Comparison of ENCODE assay signal across 8 mouse cellular contexts in the genomic region with DNA sequence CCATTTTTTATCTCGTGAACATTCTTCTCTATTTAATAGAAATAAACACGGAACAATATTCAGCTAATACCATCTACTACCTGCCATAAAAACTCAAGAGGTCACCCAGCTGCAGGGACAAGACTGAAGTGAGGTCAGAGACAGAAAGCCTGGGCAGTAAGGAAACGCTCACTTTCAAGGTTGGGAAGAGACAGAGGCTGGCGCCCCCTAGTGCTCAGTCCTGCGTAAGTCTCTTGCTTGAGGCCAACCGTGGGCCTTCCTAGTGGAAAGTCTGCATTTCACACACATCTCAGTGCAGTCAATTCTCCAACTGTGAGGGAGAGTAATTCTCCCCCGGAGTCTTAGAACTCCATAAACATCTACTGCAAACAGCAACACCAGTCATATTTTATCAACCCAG.
DNase-seq lines count a peak whose midpoint lies in the region; TF ChIP-seq lines count a peak whose summit lies in the region.

No protein-coding gene starts in this region.

- H3K9ac ChIP-seq in CH12.LX (ENCODE audit: insufficient read depth, low read depth) = no peak overlapping the region; the same call in 1 of the 2 replicates

- no peak for TF ChIP-seq POLR2A in CH12.LX (IDR thresholded peaks at IDR 0.05; ENCODE audit: low read depth, low read length)

- H3K79me2 ChIP-seq in CH12.LX (replicated peaks; ENCODE audit: control insufficient read depth, extremely low read depth, insufficient read depth, poor library complexity, severe bottlenecking) = no peaks in the 10 kb centered on the region

- dilution Hi-C loops in CH12.LX (cut with MboI; ENCODE audit: extremely low pct_ligation_motif_present, extremely low pct_unique_long_range_greater_than_20kb, low sequenced_read_pairs) = no loop called here

- no peak overlapping the region for H3K4me3 ChIP-seq in CH12.LX (replicated peaks in 1 of 3; ENCODE audit: low read depth in 2 of 3, low read length in 2 of 3, poor library complexity in 1 of 3)

- H3K4me2 ChIP-seq in CH12.LX (ENCODE audit: insufficient read depth, low read depth, poor library complexity, severe bottlenecking) = peak overlapping the region; percentile 52

- TF ChIP-seq CTCF in CH12.LX (conservative IDR thresholded peaks at IDR 0.05 in 1 of 2, IDR thresholded peaks at IDR 0.05 in 1 of 2; ENCODE audit: low read depth in 2 of 2, low read length in 2 of 2) = peak; percentile 68 to 83

- DNase-seq in CH12.LX (ENCODE audit: extremely low read depth) = peak; percentile 69
- peak; percentile 82 for DNase-seq in adrenal gland, adult 2 months
- DNase-seq in embryo, embryonic 11 days = peak; percentile 82
- DNase-seq in heart, postnatal 4 days = peak; percentile 85
- DNase-seq in layer of hippocampus, postnatal 14 days (ENCODE audit: low spot score in 2 of 2) = peak; percentile 61 to 63
- DNase-seq in lung, postnatal 36 days = peak; percentile 87
- DNase-seq in retina, postnatal 7 days (ENCODE audit: low read depth, low spot score) = peak; percentile 36
- DNase-seq in yolk sac, embryonic 10.5 days (ENCODE audit: low spot score) = peak; percentile 28

- H3K4me1 ChIP-seq in CH12.LX (ENCODE audit: control insufficient read depth in 1 of 2, insufficient read depth in 2 of 2) = peaks cover 0 to 7% of the 10 kb centered on the region in 2 experiments; a peak in 2 of 4 replicates

- in situ Hi-C loops in CH12.LX (cut with MboI; ENCODE audit: low pct_ligation_motif_present, low pct_unique_long_range_greater_than_20kb, low sequenced_read_pairs) = no loop called here

- H3K9me3 ChIP-seq in CH12.LX (replicated peaks; ENCODE audit: low read length) = no peaks in the 10 kb centered on the region

- no peak for TF ChIP-seq EP300 in CH12.LX (IDR thresholded peaks at IDR 0.05; ENCODE audit: low read length)

- H3K27ac ChIP-seq in CH12.LX (ENCODE audit: insufficient read depth, low read depth) = no peak overlapping the region

- no peaks in the 10 kb centered on the region for H3K27me3 ChIP-seq in CH12.LX (replicated peaks)

- H3K36me3 ChIP-seq in CH12.LX (replicated peaks in 1 of 2; ENCODE audit: control insufficient read depth in 1 of 2, insufficient read depth in 1 of 2, low read length in 1 of 2) = no peaks in the 10 kb centered on the region

- peak; percentile 56 for TF ChIP-seq RAD21 in CH12.LX (IDR thresholded peaks at IDR 0.05; ENCODE audit: low read depth, low read length)

TF ChIP-seq in CH12.LX, 34 proteins besides CTCF, POLR2A, EP300 and RAD21:
- no peak for TF ChIP-seq MAZ (IDR thresholded peaks at IDR 0.05; ENCODE audit: low read depth, low read length)
- peak; percentile 70 for TF ChIP-seq SMC3 (IDR thresholded peaks at IDR 0.05; ENCODE audit: low read depth, low read length)
TF ChIP-seq in CH12.LX: peak in this region for 1.

Comparison
In these comparisons a context has a peak if more than half of its experiments do, and no peak if none do; other contexts are left out.
1. DNase-seq: peak in every context shown above with its lines; median percentile 87 in lung, postnatal 36 days; 85 in heart, postnatal 4 days; 82 in adrenal gland, adult 2 months; 82 in embryo, embryonic 11 days; 69 in CH12.LX; 62 in layer of hippocampus, postnatal 14 days; 36 in retina, postnatal 7 days; 28 in yolk sac, embryonic 10.5 days.